8 mouse cellular contexts compared by ENCODE assay signal in genomic region chr14:73384546-73384912, GRCm38 (mm10). TPM values are rescaled to one million over a fixed set of nuclear protein-coding genes. Genes with fewer than 3 reads are reported as not detected.
A peak's percentile ranks its signal among the peaks of the same experiment; 100 is the strongest.
DNase-seq lines count a peak whose midpoint lies in the region; ATAC-seq and TF ChIP-seq lines count a peak whose summit lies in the region.

No protein-coding gene starts in this region.

- 1% methylated on average over 13 of the region's 13 CpGs for WGBS in hindbrain, embryonic 10.5 days
- WGBS in lung, embryonic 16.5 days, result under 1% methylated on average over 13 of the region's 13 CpGs

- TF ChIP-seq POLR2A in brain, embryonic 14.5 days (IDR thresholded peaks at IDR 0.05; ENCODE audit: borderline replicate concordance, extremely low read depth, insufficient read depth, insufficient read length, poor library complexity, severe bottlenecking), result no peak

- H3K9ac ChIP-seq in lung, embryonic 16.5 days (ENCODE audit: low read length), result peak overlapping the region; percentile 97

- H3K27ac ChIP-seq in hindbrain, embryonic 10.5 days, result peak overlapping the region; percentile 98
- H3K27ac ChIP-seq in lung, embryonic 16.5 days (ENCODE audit: low read length), result peak overlapping the region; percentile 99

- H3K4me3 ChIP-seq in hindbrain, embryonic 10.5 days, result peak overlapping the region; percentile 94
- H3K4me3 ChIP-seq in lung, embryonic 16.5 days (ENCODE audit: low read length), result peak overlapping the region; percentile 82

- TF ChIP-seq CTCF in brain, embryonic 14.5 days (IDR thresholded peaks at IDR 0.05; ENCODE audit: borderline replicate concordance, extremely low read depth, insufficient read depth, insufficient read length), result no peak

- H3K4me2 ChIP-seq in lung, embryonic 16.5 days (ENCODE audit: low read depth, low read length), result peak overlapping the region; percentile 65

- peaks cover 6% of the 10 kb centered on the region for H3K36me3 ChIP-seq in hindbrain, embryonic 10.5 days
- no peaks in the 10 kb centered on the region for H3K36me3 ChIP-seq in lung, embryonic 16.5 days (ENCODE audit: control insufficient read depth, insufficient read depth, low read length)
- peaks cover 1% of the 10 kb centered on the region; the same call in 1 of the 2 replicates for H3K36me3 ChIP-seq in splenic B cell, adult 2 months (ENCODE audit: control insufficient read depth, insufficient read depth, low read length, poor library complexity, severe bottlenecking)

- peak; percentile 25; the same call in 1 of the 2 replicates for ATAC-seq in lung, embryonic 16.5 days (ENCODE audit: low read depth)

- H3K9me3 ChIP-seq in hindbrain, embryonic 10.5 days, result no peaks in the 10 kb centered on the region
- no peaks in the 10 kb centered on the region for H3K9me3 ChIP-seq in lung, embryonic 16.5 days (ENCODE audit: control insufficient read depth, low read length)

- peak; percentile 38 to 46 for DNase-seq in spleen, postnatal 36 days (ENCODE audit: low spot score in 2 of 2)
- DNase-seq in spleen, postnatal 4 days (ENCODE audit: low spot score in 2 of 2), result no peak
- peak; percentile 75 for DNase-seq in brain, embryonic 14.5 days (ENCODE audit: low read depth)
- no peak for DNase-seq in hindbrain, embryonic 10.5 days (ENCODE audit: low spot score)
- DNase-seq in splenic B cell, adult 2 months (ENCODE audit: low read depth, low spot score), result peak; percentile 55
- no peak for DNase-seq in gastrocnemius, postnatal 10 days
- DNase-seq in urinary bladder, postnatal 36 days (ENCODE audit: low spot score in 2 of 2), result no peak

- no peaks in the 10 kb centered on the region for H3K27me3 ChIP-seq in hindbrain, embryonic 10.5 days (ENCODE audit: insufficient read depth, poor library complexity, severe bottlenecking)
- H3K27me3 ChIP-seq in lung, embryonic 16.5 days (ENCODE audit: control insufficient read depth, insufficient read depth, low read depth, low read length), result no peaks in the 10 kb centered on the region
- no peaks in the 10 kb centered on the region for H3K27me3 ChIP-seq in splenic B cell, adult 2 months (ENCODE audit: control insufficient read depth, insufficient read depth, low read length, poor library complexity, severe bottlenecking)

- H3K4me1 ChIP-seq in hindbrain, embryonic 10.5 days (replicated peaks), result peaks cover 34% of the 10 kb centered on the region
- H3K4me1 ChIP-seq in lung, embryonic 16.5 days (replicated peaks; ENCODE audit: control insufficient read depth, insufficient read depth, low read length), result peaks cover 47% of the 10 kb centered on the region

RNA-seq across cellular contexts. Expression of gene Itm2b, which starts 0.6 kb away (rescaled TPM):
- 371 and 377 TPM in 2 replicates for polyA plus RNA-seq in brain, embryonic 14.5 days (2012; rRNA removed)
- polyA plus RNA-seq in hindbrain, embryonic 10.5 days (2016; fragmentation: Nextera tagmentation; extraction: Ambion mirVana), result 249 and 310 TPM in 2 replicates
- 1,001 and 1,063 TPM in 2 replicates for polyA plus RNA-seq in lung, embryonic 16.5 days (2015; fragmentation: Nextera tagmentation; extraction: Ambion mirVana)
- total RNA-seq in gastrocnemius, postnatal 10 days (2021), result 100 to 1,000 TPM; 408 to 439 TPM

RNA-seq across cellular contexts. Expression of gene Rb1, which starts 58.9 kb away (rescaled TPM):
- 31.1 and 38.2 TPM in 2 replicates for polyA plus RNA-seq in brain, embryonic 14.5 days (2012; rRNA removed)
- 24.2 and 27.1 TPM in 2 replicates for polyA plus RNA-seq in hindbrain, embryonic 10.5 days (2016; fragmentation: Nextera tagmentation; extraction: Ambion mirVana)
- polyA plus RNA-seq in lung, embryonic 16.5 days (2015; fragmentation: Nextera tagmentation; extraction: Ambion mirVana), result 14.4 and 15.6 TPM in 2 replicates
- total RNA-seq in gastrocnemius, postnatal 10 days (2021), result 10 to 100 TPM; 24.7 to 31.0 TPM

Comparison
In these comparisons a context has a peak if more than half of its experiments do, and no peak if none do; other contexts are left out.
1. DNase-seq: peak in spleen, postnatal 36 days (2 of 2), brain, embryonic 14.5 days (single experiment) and splenic B cell, adult 2 months (single experiment); none in spleen, postnatal 4 days (0 of 2), hindbrain, embryonic 10.5 days (single experiment), gastrocnemius, postnatal 10 days (single experiment) and urinary bladder, postnatal 36 days (0 of 2).